Mouse (Mus musculus): ENCODE measurements around the gene Ggps1. TPM values are rescaled to one million over a fixed set of nuclear protein-coding genes. Genes with fewer than 3 reads are reported as not detected.
"Not testable (repeated sequence)": the region's sequence is repeated elsewhere in the genome, so short reads cannot be mapped to it uniquely, and the experiment has no call there.

Ggps1 gene
- total RNA-seq, 2 experiments from 2014 or later = 52.9 to 60.1 TPM

GRCm38 (mm10) chr13:14039292-14039965 lies 23.9 kb downstream of the Ggps1 start, which contains the start of gene Tbce:
Tbce (minus strand) TSS chr13:14039638.
- DNase-seq (ENCODE audit: low spot score in 2 of 2) = peak; percentile 88 to 96

GRCm38 (mm10) chr13:14038911-14039291 lies 24.4 kb downstream of the Ggps1 start:
- DNase-seq (ENCODE audit: low spot score in 2 of 2) = no peak

GRCm38 (mm10) chr13:14035875-14036630 lies 27.2 kb downstream of the Ggps1 start:
- DNase-seq (ENCODE audit: low spot score in 2 of 2) = no peak

GRCm38 (mm10) chr13:14035352-14035751 lies 27.9 kb downstream of the Ggps1 start:
- not testable (repeated sequence) for DNase-seq (ENCODE audit: low spot score in 2 of 2)

- DNase-seq (ENCODE audit: low spot score in 2 of 2) = no peak
Observed at GRCm38 (mm10) chr13:14034073-14034348, 29.3 kb downstream of the Ggps1 start.

- no peak for DNase-seq (ENCODE audit: low spot score in 2 of 2)
Observed at GRCm38 (mm10) chr13:14033309-14034072, 29.8 kb downstream of the Ggps1 start.

- DNase-seq (ENCODE audit: low spot score in 2 of 2) = no peak
Observed at GRCm38 (mm10) chr13:14026154-14026820, 37.0 kb downstream of the Ggps1 start.

- DNase-seq (ENCODE audit: low spot score in 2 of 2) = no peak
Observed at GRCm38 (mm10) chr13:14025554-14025953, 37.7 kb downstream of the Ggps1 start.

GRCm38 (mm10) chr13:14021417-14021816 lies 41.9 kb downstream of the Ggps1 start:
- DNase-seq (ENCODE audit: low spot score in 2 of 2) = not testable (repeated sequence)

- no peak for DNase-seq (ENCODE audit: low spot score in 2 of 2)
Observed at GRCm38 (mm10) chr13:14018852-14019251, 44.4 kb downstream of the Ggps1 start.

- DNase-seq (ENCODE audit: low spot score in 2 of 2) = no peak
Observed at GRCm38 (mm10) chr13:14018283-14018682, 45.0 kb downstream of the Ggps1 start.

GRCm38 (mm10) chr13:14015609-14016008 lies 47.7 kb downstream of the Ggps1 start:
- DNase-seq (ENCODE audit: low spot score in 2 of 2) = no peak

GRCm38 (mm10) chr13:14014540-14014939 lies 48.7 kb downstream of the Ggps1 start:
- DNase-seq (ENCODE audit: low spot score in 2 of 2) = no peak

- no peak for DNase-seq (ENCODE audit: low spot score in 2 of 2)
Observed at GRCm38 (mm10) chr13:14014001-14014400, 49.3 kb downstream of the Ggps1 start.

- no peak for DNase-seq (ENCODE audit: low spot score in 2 of 2)
Observed at GRCm38 (mm10) chr13:14011454-14011995, 51.8 kb downstream of the Ggps1 start.

- peak in 1 of 2 experiments; percentile 54 for DNase-seq (ENCODE audit: low spot score in 2 of 2)
Observed at GRCm38 (mm10) chr13:14006056-14006455, 57.2 kb downstream of the Ggps1 start.

GRCm38 (mm10) chr13:14004999-14005398 lies 58.3 kb downstream of the Ggps1 start:
- DNase-seq (ENCODE audit: low spot score in 2 of 2) = no peak

- no peak for DNase-seq (ENCODE audit: low spot score in 2 of 2)
Observed at GRCm38 (mm10) chr13:14004086-14004485, 59.2 kb downstream of the Ggps1 start.

- DNase-seq (ENCODE audit: low spot score in 2 of 2) = no peak
Observed at GRCm38 (mm10) chr13:14002706-14003105, 60.6 kb downstream of the Ggps1 start.
